Mouse (Mus musculus): ENCODE results near the gene Tanc1. TPM values are rescaled to one million over a fixed set of nuclear protein-coding genes. Genes with fewer than 3 reads are reported as not detected.
"Not testable (repeated sequence)": the region's sequence is repeated elsewhere in the genome, so short reads cannot be mapped to it uniquely, and the experiment has no call there.

Gene Tanc1
- 1.7 and 2.4 TPM in 2 replicates for polyA plus RNA-seq (2015; fragmentation: Nextera tagmentation; extraction: Ambion mirVana)

- ATAC-seq (peak; percentile 96), DNase-seq (peak; percentile 86)
- H3K27me3 ChIP-seq (ENCODE audit: insufficient read depth, low read length) = peaks cover 13% of the 10 kb centered on the region
- H3K27ac ChIP-seq (ENCODE audit: low read depth) = peak within 1 kb of the TSS; percentile 82
- H3K4me2 ChIP-seq (ENCODE audit: low read depth, low read length) = peak within 1 kb of the TSS; percentile 86
- 1% methylated on average over 87 of the region's 99 CpGs for WGBS (ENCODE audit: insufficient replicate concordance)
- no peaks in the 10 kb centered on the region for H3K36me3 ChIP-seq (replicated peaks; ENCODE audit: insufficient read depth, low read length)
- peaks cover 25% of the 10 kb centered on the region for H3K4me1 ChIP-seq (ENCODE audit: insufficient read depth)
- H3K4me3 ChIP-seq (ENCODE audit: low read depth, low read length) = peak within 1 kb of the TSS; percentile 61
- TF ChIP-seq CTCF (IDR thresholded peaks at IDR 0.05; ENCODE audit: low read depth) (no peak), EP300 (IDR thresholded peaks at IDR 0.05; ENCODE audit: low read depth) (no peak)
- no peaks in the 10 kb centered on the region for H3K9me3 ChIP-seq (ENCODE audit: low read length)
- peak within 1 kb of the TSS; percentile 68 for H3K9ac ChIP-seq (replicated peaks)
These were observed at the start of gene Tanc1 for GRCm38 (mm10) chr2:59611831-59612732. TSS of gene Tanc1 (plus strand) at chr2:59612042.

GRCm38 (mm10) chr2:59562215-59562614 is 49.6 kb upstream of the Tanc1 start:
- Histone ChIP-seq H3K27me3 (ENCODE audit: insufficient read depth, low read length) (no peaks in the 10 kb centered on the region), H3K9ac (replicated peaks) (no peak overlapping the region), H3K27ac (ENCODE audit: low read depth) (no peak overlapping the region), H3K4me2 (ENCODE audit: low read depth, low read length) (no peak overlapping the region), H3K9me3 (ENCODE audit: low read length) (no peaks in the 10 kb centered on the region), H3K36me3 (replicated peaks; ENCODE audit: insufficient read depth, low read length) (no peaks in the 10 kb centered on the region), H3K4me1 (ENCODE audit: insufficient read depth) (no peaks in the 10 kb centered on the region), H3K4me3 (ENCODE audit: low read depth, low read length) (no peak overlapping the region)
- TF ChIP-seq CTCF (IDR thresholded peaks at IDR 0.05; ENCODE audit: low read depth) = 0 out of 2 replicates have a peak, but pooled peaks have one; percentile 3
- no peak for TF ChIP-seq EP300 (IDR thresholded peaks at IDR 0.05; ENCODE audit: low read depth)
- DNase-seq = no peak
- WGBS (ENCODE audit: insufficient replicate concordance) = 75% methylated on average over 4 of the region's 4 CpGs
- no peak for ATAC-seq

GRCm38 (mm10) chr2:59562696-59563095 is 49.1 kb upstream of the Tanc1 start:
- ATAC-seq (no peak), DNase-seq (no peak)
- no peak overlapping the region for H3K4me2 ChIP-seq (ENCODE audit: low read depth, low read length)
- no peaks in the 10 kb centered on the region for H3K9me3 ChIP-seq (ENCODE audit: low read length)
- H3K9ac ChIP-seq (replicated peaks) = no peak overlapping the region
- TF ChIP-seq CTCF (IDR thresholded peaks at IDR 0.05; ENCODE audit: low read depth) (no peak), EP300 (IDR thresholded peaks at IDR 0.05; ENCODE audit: low read depth) (no peak)
- H3K36me3 ChIP-seq (replicated peaks; ENCODE audit: insufficient read depth, low read length) = no peaks in the 10 kb centered on the region
- H3K27me3 ChIP-seq (ENCODE audit: insufficient read depth, low read length) = no peaks in the 10 kb centered on the region
- H3K27ac ChIP-seq (ENCODE audit: low read depth) = no peak overlapping the region
- H3K4me1 ChIP-seq (ENCODE audit: insufficient read depth) = no peaks in the 10 kb centered on the region
- 65% methylated on average over 5 of the region's 5 CpGs for WGBS (ENCODE audit: insufficient replicate concordance)
- H3K4me3 ChIP-seq (ENCODE audit: low read depth, low read length) = no peak overlapping the region

GRCm38 (mm10) chr2:59564029-59564611 is 47.7 kb upstream of the Tanc1 start:
- not testable (repeated sequence) for H3K27ac ChIP-seq (ENCODE audit: low read depth); H3K4me2 ChIP-seq (ENCODE audit: low read depth, low read length); ATAC-seq; H3K4me3 ChIP-seq (ENCODE audit: low read depth, low read length); H3K27me3 ChIP-seq (ENCODE audit: insufficient read depth, low read length); H3K9ac ChIP-seq (replicated peaks); H3K36me3 ChIP-seq (replicated peaks; ENCODE audit: insufficient read depth, low read length); DNase-seq; H3K4me1 ChIP-seq (ENCODE audit: insufficient read depth); H3K9me3 ChIP-seq (ENCODE audit: low read length)
- 80% methylated on average over 3 of the region's 10 CpGs for WGBS (ENCODE audit: insufficient replicate concordance)

- Histone ChIP-seq H3K27ac (ENCODE audit: low read depth) (no peak overlapping the region), H3K4me1 (ENCODE audit: insufficient read depth) (no peaks in the 10 kb centered on the region), H3K27me3 (ENCODE audit: insufficient read depth, low read length) (no peaks in the 10 kb centered on the region), H3K9me3 (ENCODE audit: low read length) (0 out of 2 replicates have a peak, but pooled peaks cover 2% of the 10 kb centered on the region), H3K9ac (replicated peaks) (no peak overlapping the region), H3K36me3 (replicated peaks; ENCODE audit: insufficient read depth, low read length) (no peaks in the 10 kb centered on the region), H3K4me2 (ENCODE audit: low read depth, low read length) (no peak overlapping the region), H3K4me3 (ENCODE audit: low read depth, low read length) (no peak overlapping the region)
- ATAC-seq (no peak), DNase-seq (no peak)
- TF ChIP-seq EP300 (IDR thresholded peaks at IDR 0.05; ENCODE audit: low read depth) (no peak), CTCF (IDR thresholded peaks at IDR 0.05; ENCODE audit: low read depth) (no peak)
- 64% methylated on average over 4 of the region's 4 CpGs for WGBS (ENCODE audit: insufficient replicate concordance)
These were observed 46.9 kb upstream of the Tanc1 start for GRCm38 (mm10) chr2:59564947-59565346.

GRCm38 (mm10) chr2:59580939-59581338 is 30.9 kb upstream of the Tanc1 start:
- Histone ChIP-seq H3K9me3 (ENCODE audit: low read length) (no peaks in the 10 kb centered on the region), H3K4me1 (ENCODE audit: insufficient read depth) (no peaks in the 10 kb centered on the region), H3K4me2 (ENCODE audit: low read depth, low read length) (no peak overlapping the region), H3K27ac (ENCODE audit: low read depth) (no peak overlapping the region), H3K9ac (replicated peaks) (no peak overlapping the region), H3K4me3 (ENCODE audit: low read depth, low read length) (no peak overlapping the region), H3K36me3 (replicated peaks; ENCODE audit: insufficient read depth, low read length) (no peaks in the 10 kb centered on the region), H3K27me3 (ENCODE audit: insufficient read depth, low read length) (no peaks in the 10 kb centered on the region)
- DNase-seq (no peak), ATAC-seq (no peak)
- TF ChIP-seq CTCF (IDR thresholded peaks at IDR 0.05; ENCODE audit: low read depth) (no peak), EP300 (IDR thresholded peaks at IDR 0.05; ENCODE audit: low read depth) (no peak)
- WGBS (ENCODE audit: insufficient replicate concordance) = 32% methylated on average over 7 of the region's 7 CpGs
